Mouse (Mus musculus) CH12.LX (cell line): Measurements from ENCODE around the gene Prepl. TPM values are rescaled to one million over a fixed set of nuclear protein-coding genes. Genes with fewer than 3 reads are reported as not detected.

Experiments
- DNase-seq: peaks from one replicate; pipeline ENCODE4 v3.0.0-alpha.2; 2013; ENCODE audit errors: extremely low read depth
- H3K27ac ChIP-seq: 2 replicates; pipeline ENCODE4 v1.5.1; 2012; ENCODE audit warnings: low read depth, mild to moderate bottlenecking, control low read depth, moderate library complexity; ENCODE audit not compliant: insufficient read depth
- H3K27me3 ChIP-seq: replicated peaks from 2 replicates; pipeline ENCODE3; 2012; ENCODE audit warnings: inconsistent platforms
- H3K36me3 ChIP-seq, 2 experiments: replicated peaks in 1 of 2; 2 replicates each; pipeline versions ENCODE3 to v1.6.1; 2012; ENCODE audit warnings: inconsistent platforms in 1 of 2, low read length in 1 of 2, mild to moderate bottlenecking in 1 of 2, mixed read lengths in 1 of 2, moderate library complexity in 1 of 2; ENCODE audit not compliant: control insufficient read depth in 1 of 2, insufficient read depth in 1 of 2
- H3K4me1 ChIP-seq, 2 experiments: 2 replicates each; pipeline ENCODE4 v1.6.1; 2012; ENCODE audit warnings: inconsistent platforms in 1 of 2, moderate library complexity in 1 of 2; ENCODE audit not compliant: insufficient read depth in 2 of 2, control insufficient read depth in 1 of 2
- H3K4me2 ChIP-seq: 2 replicates; pipeline ENCODE4 v1.6.1; 2012; ENCODE audit warnings: low read depth, mild to moderate bottlenecking, control low read depth; ENCODE audit not compliant: poor library complexity, insufficient read depth, severe bottlenecking
- H3K4me3 ChIP-seq, 3 experiments: fragments of 150-350 bp in 1 of 3; sonication (generic) in 1 of 3; replicated peaks in 1 of 3; 2 replicates each; pipeline versions ENCODE3 to v1.5.1; 2011 to 2012; ENCODE audit warnings: low read depth in 2 of 3, low read length in 2 of 3, mild to moderate bottlenecking in 2 of 3, moderate library complexity in 2 of 3, control low read depth in 1 of 3, improper control_type of control experiment in 1 of 3, inconsistent platforms in 1 of 3, mixed read lengths in 1 of 3; ENCODE audit not compliant: poor library complexity in 1 of 3
- H3K79me2 ChIP-seq: replicated peaks from 2 replicates; pipeline ENCODE4 v1.6.1; 2012; ENCODE audit warnings: mild to moderate bottlenecking, moderate library complexity; ENCODE audit not compliant: control insufficient read depth, poor library complexity, insufficient read depth, severe bottlenecking; ENCODE audit errors: extremely low read depth
- H3K9ac ChIP-seq: 2 replicates; pipeline ENCODE4 v1.6.1; 2012; ENCODE audit warnings: low read depth, mild to moderate bottlenecking, control low read depth, moderate library complexity; ENCODE audit not compliant: insufficient read depth
- H3K9me3 ChIP-seq: replicated peaks from 2 replicates; pipeline ENCODE3; 2012; ENCODE audit warnings: low read length, inconsistent platforms, mixed read lengths
- CHD2 ChIP-seq: IDR thresholded peaks from 2 replicates; pipeline ENCODE4 v1.6.1; 2011; ENCODE audit warnings: low read length, improper control_type of control experiment
- E2F4 ChIP-seq: IDR thresholded peaks from 2 replicates; pipeline ENCODE4 v1.6.1; 2011; ENCODE audit warnings: low read depth, low read length, improper control_type of control experiment; ENCODE audit not compliant: insufficient replicate concordance
- ELF1 ChIP-seq: IDR thresholded peaks from 2 replicates; pipeline ENCODE4 v1.6.1; 2014; ENCODE audit warnings: low read depth, mild to moderate bottlenecking, inconsistent platforms, low read length, improper control_type of control experiment
- EP300 ChIP-seq: IDR thresholded peaks from 2 replicates; pipeline ENCODE4 v1.6.1; 2011; ENCODE audit warnings: low read length, improper control_type of control experiment
- IRF4 ChIP-seq: IDR thresholded peaks from 2 replicates; pipeline ENCODE4 v1.6.1; 2014; ENCODE audit warnings: low read depth, mild to moderate bottlenecking, inconsistent platforms, low read length, improper control_type of control experiment
- MAFK ChIP-seq: IDR thresholded peaks from 2 replicates; pipeline ENCODE4 v1.6.1; 2011; ENCODE audit warnings: low read length, improper control_type of control experiment; ENCODE audit not compliant: insufficient replicate concordance
- MEF2A ChIP-seq: IDR thresholded peaks from 2 replicates; pipeline ENCODE4 v1.6.1; 2014; ENCODE audit warnings: low read depth, mild to moderate bottlenecking, inconsistent platforms, low read length, improper control_type of control experiment, borderline replicate concordance
- MXI1 ChIP-seq: IDR thresholded peaks from 2 replicates; pipeline ENCODE4 v1.6.1; 2011; ENCODE audit warnings: mild to moderate bottlenecking, low read depth, low read length, improper control_type of control experiment
- NELFE ChIP-seq: IDR thresholded peaks from 2 replicates; pipeline ENCODE4 v1.6.1; 2011; ENCODE audit warnings: low read depth, low read length, improper control_type of control experiment
- NRF1 ChIP-seq: IDR thresholded peaks from 2 replicates; pipeline ENCODE4 v1.6.1; 2014; ENCODE audit warnings: low read depth, mild to moderate bottlenecking, inconsistent platforms, low read length, improper control_type of control experiment, moderate library complexity
- POLR2A ChIP-seq: IDR thresholded peaks from 2 replicates; pipeline ENCODE4 v1.6.1; 2011; ENCODE audit warnings: low read depth, mild to moderate bottlenecking, improper control_type of control experiment, low read length
- POLR2AphosphoS2 ChIP-seq: IDR thresholded peaks from 2 replicates; pipeline ENCODE4 v1.6.1; 2011; ENCODE audit warnings: low read depth, low read length, improper control_type of control experiment
- TBP ChIP-seq: conservative IDR thresholded peaks from 2 replicates; pipeline ENCODE4 v1.6.1; 2011; ENCODE audit warnings: low read depth, low read length, improper control_type of control experiment
- USF2 ChIP-seq: conservative IDR thresholded peaks from 2 replicates; pipeline ENCODE4 v1.6.1; 2011; ENCODE audit warnings: low read depth, low read length, improper control_type of control experiment
- ZC3H11A ChIP-seq: IDR thresholded peaks from 2 replicates; pipeline ENCODE4 v1.6.1; 2012; ENCODE audit warnings: low read depth, mild to moderate bottlenecking, inconsistent platforms, low read length, improper control_type of control experiment
- ZNF384 ChIP-seq: IDR thresholded peaks from 2 replicates; pipeline ENCODE4 v1.6.1; 2012; ENCODE audit warnings: low read depth, low read length, improper control_type of control experiment, inconsistent platforms
- dilution Hi-C: fragments of 300-500 bp; cut with MboI; formaldehyde crosslinking; loops from 2 replicates; pipeline ENCODE4 v1.14.3; 2020; ENCODE audit warnings: low sequenced_read_pairs; ENCODE audit not compliant: extremely low pct_unique_long_range_greater_than_20kb, extremely low pct_ligation_motif_present
- in situ Hi-C: fragments of 300-500 bp; cut with MboI; formaldehyde crosslinking; loops from 3 replicates; pipeline ENCODE4 v1.14.3; 2019; ENCODE audit warnings: low sequenced_read_pairs, low pct_ligation_motif_present, low pct_unique_long_range_greater_than_20kb, mixed read lengths
- polyA plus RNA-seq: library from polyadenylated mRNA; unstranded; fragments of >175 nt; gene quantifications from 2 replicates; pipeline ENCODE4 v1.2.1, GENCODE M21; 2012; ENCODE audit warnings: low read depth; ENCODE audit not compliant: insufficient read length
- total RNA-seq, 2 experiments: library from RNA; depleted of rRNA; stranded (reverse); fragments of 300-350 nt in 1 of 2; fragments of >200 nt in 1 of 2; gene quantifications; 2 replicates each; pipeline ENCODE4 v1.2.3; 2012 to 2014

The Prepl gene
- total and polyA plus RNA-seq, 3 experiments, result 7.0 to 22.9 (median 8.5) TPM

DNA sequence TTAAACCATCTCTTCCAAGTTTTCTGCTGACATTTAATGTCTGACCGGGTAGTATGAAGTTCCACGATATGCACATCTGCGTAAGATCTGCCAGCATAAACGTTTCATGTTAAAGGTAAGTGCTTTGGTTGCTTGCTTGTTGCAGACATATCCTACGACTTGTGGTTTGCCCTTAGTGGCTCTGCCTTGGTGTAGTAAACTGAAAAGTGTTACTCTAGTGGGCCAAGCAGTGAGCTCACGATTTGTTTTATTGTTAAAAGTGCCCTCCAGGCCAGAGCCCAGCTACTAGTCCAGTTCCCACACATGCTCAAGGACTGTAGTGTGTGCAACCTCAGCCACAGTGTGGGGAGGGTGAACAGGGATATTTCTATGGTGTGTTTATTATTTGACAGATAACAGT, 63.6 kb downstream of the Prepl start:
- in situ Hi-C loops (no loop called here), dilution Hi-C loops (no loop called here)
- H3K4me3 ChIP-seq, result no peak overlapping the region
- DNase-seq, result no peak
- peaks cover 0 to 10% of the 10 kb centered on the region in 2 experiments for H3K36me3 ChIP-seq
- H3K9ac ChIP-seq, result no peak overlapping the region
- no peaks in the 10 kb centered on the region for H3K9me3 ChIP-seq
- TF ChIP-seq TBP (no peak), CHD2 (no peak), E2F4 (no peak), ELF1 (no peak)
- no peaks in the 10 kb centered on the region for H3K27me3 ChIP-seq
- H3K27ac ChIP-seq, result no peak overlapping the region
- no peak overlapping the region for H3K4me2 ChIP-seq
- no peaks in the 10 kb centered on the region for H3K79me2 ChIP-seq
- peaks cover 3 to 9% of the 10 kb centered on the region in 2 experiments; a peak in 3 of 4 replicates for H3K4me1 ChIP-seq

GRCm38 (mm10) chr17:85025151-85025550, 64.9 kb downstream of the Prepl start:
- DNase-seq, result no peak
- dilution Hi-C loops, result no loop called here
- Histone ChIP-seq H3K9ac (no peak overlapping the region), H3K4me1 (peaks cover 3 to 15% of the 10 kb centered on the region in 2 experiments; a peak in 3 of 4 replicates), H3K4me3 (no peak overlapping the region), H3K27ac (no peak overlapping the region), H3K4me2 (no peak overlapping the region), H3K79me2 (no peaks in the 10 kb centered on the region), H3K9me3 (no peaks in the 10 kb centered on the region), H3K36me3 (peaks cover 0 to 10% of the 10 kb centered on the region in 2 experiments), H3K27me3 (no peaks in the 10 kb centered on the region)
- in situ Hi-C loops, result no loop called here
- TF ChIP-seq MXI1 (no peak), USF2 (no peak), IRF4 (no peak), NRF1 (no peak), POLR2AphosphoS2 (no peak), MAFK (no peak), POLR2A (no peak), EP300 (no peak), ZNF384 (no peak)

DNA sequence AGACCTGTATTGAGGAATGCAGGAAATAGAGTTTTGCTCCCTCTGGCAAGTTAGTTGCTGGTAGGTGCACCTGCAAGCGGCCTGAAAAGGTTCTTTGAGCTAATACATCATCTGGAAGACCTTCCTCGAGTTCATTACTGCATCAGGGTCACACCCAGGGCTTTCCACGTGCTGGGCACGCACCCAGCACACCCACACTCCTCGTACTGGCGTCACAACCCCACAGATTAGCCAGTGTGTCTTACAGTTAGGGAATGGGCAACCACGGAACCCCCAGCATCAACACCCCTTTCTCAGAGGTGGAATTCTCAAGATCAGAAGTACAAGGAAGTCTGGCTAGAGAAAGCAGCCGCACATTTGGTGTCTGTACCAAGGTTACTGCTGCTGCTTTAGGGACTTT, 65.8 kb downstream of the Prepl start:
- H3K27me3 ChIP-seq, result no peaks in the 10 kb centered on the region
- in situ Hi-C loops, result no loop called here
- no peaks in the 10 kb centered on the region for H3K9me3 ChIP-seq
- no peak overlapping the region for H3K27ac ChIP-seq
- peaks cover 8 to 24% of the 10 kb centered on the region in 2 experiments for H3K4me1 ChIP-seq
- H3K4me2 ChIP-seq, result no peak overlapping the region
- TF ChIP-seq MEF2A, result no peak
- TF ChIP-seq ZC3H11A, result no peak
- no peak for TF ChIP-seq MXI1
- TF ChIP-seq NELFE, result no peak
- H3K79me2 ChIP-seq, result no peaks in the 10 kb centered on the region
- dilution Hi-C loops, result no loop called here
- no peak overlapping the region for H3K4me3 ChIP-seq
- peaks cover 0 to 10% of the 10 kb centered on the region in 2 experiments for H3K36me3 ChIP-seq
- no peak overlapping the region for H3K9ac ChIP-seq
- no peak for DNase-seq
